Mouse (Mus musculus) left cerebral cortex, adult 18-20 months (tissue): Measurements from ENCODE around the gene Rpl4. TPM values are rescaled to one million over a fixed set of nuclear protein-coding genes. Genes with fewer than 3 reads are reported as not detected.
A peak's percentile ranks its signal among the peaks of the same experiment; 100 is the strongest.
"Not testable (repeated sequence)": the region's sequence is repeated elsewhere in the genome, so short reads cannot be mapped to it uniquely, and the experiment has no call there.

Source experiments
- DNase-seq, 2 experiments: peaks; one replicate each; pipeline ENCODE4 v3.0.0; 2021 to 2022; ENCODE audit warnings: low spot score in 2 of 2, mixed read lengths in 1 of 2
- long read RNA-seq, 2 experiments: library from polyadenylated mRNA; stranded (forward); transcript quantifications; one replicate each; pipeline ENCODE4 v2.0.0; 2021
- total RNA-seq, 2 experiments: library from RNA; stranded (reverse); gene quantifications; 2 replicates each; pipeline ENCODE4 v1.2.3; 2021

Rpl4 gene
- total RNA-seq, result 100 to 1,000 TPM; 589 to 593 TPM
- long read RNA-seq, experiment 1, transcript Rpl4-202 (4 exons, 596 nt), result minor isoform, 5 of 568 reads
- long read RNA-seq, experiment 1, transcript Rpl4-201 (10 exons, 1,538 nt), result major isoform, 514 of 568 reads
- long read RNA-seq, experiment 1, partial matches to known transcripts, result 38 of 568 reads
- long read RNA-seq, experiment 1, other reads (novel, unspliced or antisense), result 11 of 568 reads
- long read RNA-seq, experiment 2, transcript Rpl4-201 (10 exons, 1,538 nt), result major isoform, 430 of 476 reads
- long read RNA-seq, experiment 2, transcript Rpl4-202 (4 exons, 596 nt), result minor isoform, 8 of 476 reads
- long read RNA-seq, experiment 2, partial matches to known transcripts, result 29 of 476 reads
- long read RNA-seq, experiment 2, other reads (novel, unspliced or antisense), result 9 of 476 reads

DNA sequence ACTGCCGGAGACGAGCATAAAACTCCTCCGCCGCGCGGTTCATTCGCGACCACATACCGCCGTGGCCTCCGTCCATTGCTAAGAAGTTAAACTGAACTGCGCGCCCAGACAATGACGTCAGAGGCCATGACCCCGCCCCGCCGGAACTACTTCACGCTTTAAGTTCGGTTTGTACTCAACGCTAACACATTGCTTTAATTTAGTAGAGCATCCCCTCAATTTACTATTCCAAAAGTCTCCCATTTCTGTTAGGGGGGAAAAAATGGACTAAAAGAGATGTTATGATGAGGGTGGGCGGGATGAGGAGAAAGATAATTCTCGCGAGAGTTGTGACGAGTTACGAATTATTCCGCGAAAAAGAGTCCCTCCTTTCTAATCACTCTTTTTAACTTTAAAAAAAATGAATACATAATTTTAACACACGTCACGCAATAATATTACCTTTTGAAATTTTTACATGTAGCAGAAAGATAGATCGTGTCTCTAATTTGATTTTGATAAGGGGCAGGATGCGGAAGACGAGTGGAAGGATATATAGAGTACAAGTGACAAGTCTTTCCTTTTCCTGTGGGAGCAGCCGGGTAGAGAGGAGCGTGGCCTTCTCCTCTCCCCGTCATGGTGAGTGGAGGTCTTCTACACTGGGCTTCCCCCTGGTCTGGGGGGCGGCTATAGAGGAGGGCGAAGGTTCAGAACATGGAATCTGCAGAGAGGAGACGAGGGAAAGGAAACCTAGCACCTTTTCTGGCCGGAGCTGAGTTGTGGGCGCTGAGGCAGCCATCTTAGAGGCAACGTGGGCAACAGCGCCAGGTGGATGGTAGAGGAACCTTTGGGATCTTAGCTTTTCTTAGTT, at the start of gene Rpl4, which contains the start of gene Zwilch:
Gene Rpl4, plus strand, starts transcription at position 560 of the 850 bp plus-strand sequence.
Gene Zwilch, minus strand, starts transcription at position 289 of the 850 bp plus-strand sequence.
- DNase-seq, result peak; percentile 77 to 78

DNA sequence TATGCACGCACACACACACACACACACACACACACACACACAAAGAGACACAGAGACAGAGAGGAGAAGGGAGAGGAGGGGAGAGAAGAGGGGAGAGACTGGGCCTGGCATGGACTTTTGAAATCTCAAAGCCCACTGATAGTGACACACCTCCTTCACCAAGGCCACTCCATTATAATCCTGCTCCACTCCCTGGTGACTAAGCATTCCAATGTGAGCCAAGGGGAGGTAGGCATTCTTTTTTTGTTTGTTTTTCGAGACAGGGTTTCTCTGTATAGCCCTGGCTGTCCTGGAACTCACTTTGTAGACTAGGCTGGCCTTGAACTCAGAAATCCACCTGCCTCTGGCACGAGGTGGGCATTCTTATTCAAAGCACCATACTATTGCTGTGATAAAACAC, 48.3 kb upstream of the Rpl4 start:
- DNase-seq, result not testable (repeated sequence)

- DNase-seq, result no peak
Observed at GRCm38 (mm10) chr9:64125307-64125706, 47.9 kb upstream of the Rpl4 start.

DNA sequence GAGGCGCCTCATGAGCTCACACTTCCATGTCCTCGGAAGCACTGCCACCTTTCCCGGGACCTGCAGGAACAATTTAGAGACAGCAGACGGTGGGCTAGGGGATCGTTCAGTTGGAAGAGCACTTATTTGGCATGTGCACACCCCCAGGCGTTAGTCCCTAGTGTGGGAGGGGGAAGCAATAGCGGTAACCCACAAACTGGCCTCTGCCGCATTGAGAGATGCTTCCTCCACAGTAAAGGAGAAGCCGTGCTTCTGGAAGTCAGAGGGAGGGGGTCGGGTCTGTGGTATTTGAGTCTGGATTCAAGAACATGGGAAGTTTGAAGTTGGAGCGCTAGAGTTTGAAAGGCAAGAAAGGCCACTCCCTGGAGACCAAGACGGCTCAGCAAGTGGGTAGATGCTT, 47.1 kb upstream of the Rpl4 start:
- DNase-seq, result no peak

GRCm38 (mm10) chr9:64131623-64132022, 41.6 kb upstream of the Rpl4 start:
- DNase-seq, result no peak

DNA sequence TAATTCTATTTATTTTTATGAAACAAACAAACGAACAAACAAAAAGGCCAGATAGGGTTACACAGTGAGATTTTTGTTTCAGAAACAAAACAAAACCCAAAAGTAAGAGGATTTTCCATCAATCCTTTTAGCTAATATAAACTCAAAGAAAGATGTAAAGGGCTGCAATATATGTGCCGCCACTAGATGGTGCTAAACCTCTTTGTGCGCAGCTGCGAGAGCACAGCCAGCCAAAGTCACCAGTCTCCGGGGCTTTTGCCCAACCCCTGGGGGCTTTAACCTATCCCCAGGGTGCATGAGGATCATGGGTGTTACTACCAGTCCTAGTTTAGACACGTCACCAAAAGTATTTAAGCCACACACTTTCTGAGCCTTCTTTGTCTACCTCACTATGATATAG, 34.3 kb upstream of the Rpl4 start:
- peak; percentile 31 to 61 for DNase-seq

DNA sequence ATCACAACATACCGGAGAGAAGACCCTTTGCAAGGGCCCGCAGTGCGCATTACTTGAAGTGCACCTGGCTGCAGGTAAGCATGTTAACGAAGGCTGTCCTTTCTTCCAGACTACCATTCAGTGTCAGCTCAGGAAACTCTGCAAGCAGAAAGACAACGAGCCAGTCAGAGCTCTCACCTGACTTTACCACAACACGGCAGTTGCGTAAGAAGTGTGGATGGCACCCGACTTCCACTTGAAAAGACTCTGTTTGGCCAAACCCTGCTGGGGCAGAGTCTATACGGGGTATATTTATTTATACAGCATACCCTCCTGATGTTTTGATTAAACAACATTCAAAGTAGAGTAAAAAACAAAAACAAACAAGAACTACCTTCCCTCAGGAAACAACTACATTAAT, 33.3 kb upstream of the Rpl4 start:
- DNase-seq, result no peak

DNA sequence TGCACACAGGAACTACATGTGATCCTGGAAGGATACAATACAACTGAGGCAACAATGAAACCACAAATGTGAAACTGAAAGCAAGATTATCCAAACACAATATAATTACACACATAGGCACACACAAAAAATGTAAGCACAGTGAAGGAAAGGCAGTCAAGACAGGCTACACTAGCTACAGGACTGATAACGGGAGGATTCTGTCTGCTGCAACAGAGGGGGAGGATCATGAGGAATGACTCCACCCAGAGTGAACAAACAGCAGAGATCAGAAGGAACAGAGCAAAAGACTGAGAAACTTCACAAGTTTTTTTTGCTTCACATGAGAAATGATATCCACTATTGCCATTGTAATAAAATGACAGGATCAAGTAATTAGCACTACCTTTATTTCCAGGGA, 16.5 kb upstream of the Rpl4 start:
- no peak for DNase-seq

DNA sequence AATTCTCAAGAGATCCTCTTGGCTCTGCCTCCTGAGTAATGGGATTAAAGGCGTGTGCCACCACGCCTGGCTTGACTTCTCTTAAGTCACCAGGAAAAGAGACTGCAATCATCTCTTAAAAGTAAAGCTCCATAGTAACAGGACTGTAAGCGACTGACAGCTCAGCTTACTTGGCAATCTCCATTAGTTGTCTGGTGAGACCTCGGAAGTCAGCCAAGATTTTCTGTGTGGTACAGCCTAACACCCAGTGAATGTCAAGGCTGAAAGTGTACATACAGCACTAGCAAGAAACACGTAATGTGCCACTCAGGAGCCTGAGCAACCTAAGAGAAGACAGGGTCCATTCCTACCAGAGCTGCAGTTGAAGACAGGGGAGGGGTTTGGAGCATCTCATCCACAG, 12.7 kb upstream of the Rpl4 start:
- DNase-seq, result no peak

GRCm38 (mm10) chr9:64169967-64170366, 3.2 kb upstream of the Rpl4 start:
- not testable (repeated sequence) for DNase-seq

DNA sequence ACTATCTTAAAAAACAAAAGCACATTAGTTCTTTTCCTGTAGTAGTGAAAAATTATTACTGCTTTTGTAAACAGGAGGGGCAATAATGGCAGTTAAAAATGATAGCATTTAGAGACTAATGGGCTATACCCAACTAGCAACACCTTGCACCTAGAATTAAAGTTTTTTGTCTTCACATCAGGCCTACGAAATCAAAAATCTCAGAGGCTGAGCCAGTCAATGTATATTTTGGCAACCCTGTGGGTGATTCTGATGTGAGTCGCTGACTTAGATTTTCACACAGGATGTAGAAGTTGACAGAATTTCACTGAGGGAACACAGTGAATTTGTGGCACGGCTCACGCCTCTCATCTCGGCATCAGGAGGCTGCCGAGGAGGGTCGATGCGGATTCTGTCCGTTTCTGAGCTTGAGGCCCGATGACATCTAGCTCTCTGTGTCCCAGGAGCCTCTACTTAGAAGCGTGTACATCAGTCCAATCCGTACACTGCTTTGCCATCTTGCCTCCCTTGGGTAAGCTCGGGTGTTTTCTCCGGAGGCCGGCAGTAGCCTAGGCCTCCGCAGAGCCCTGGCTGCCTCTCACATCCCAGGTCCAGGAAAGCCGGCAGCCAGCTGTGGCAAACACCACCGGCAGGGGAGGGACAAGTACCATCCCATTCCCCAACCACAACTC, 895 bp upstream of the Rpl4 start:
- no peak for DNase-seq

DNA sequence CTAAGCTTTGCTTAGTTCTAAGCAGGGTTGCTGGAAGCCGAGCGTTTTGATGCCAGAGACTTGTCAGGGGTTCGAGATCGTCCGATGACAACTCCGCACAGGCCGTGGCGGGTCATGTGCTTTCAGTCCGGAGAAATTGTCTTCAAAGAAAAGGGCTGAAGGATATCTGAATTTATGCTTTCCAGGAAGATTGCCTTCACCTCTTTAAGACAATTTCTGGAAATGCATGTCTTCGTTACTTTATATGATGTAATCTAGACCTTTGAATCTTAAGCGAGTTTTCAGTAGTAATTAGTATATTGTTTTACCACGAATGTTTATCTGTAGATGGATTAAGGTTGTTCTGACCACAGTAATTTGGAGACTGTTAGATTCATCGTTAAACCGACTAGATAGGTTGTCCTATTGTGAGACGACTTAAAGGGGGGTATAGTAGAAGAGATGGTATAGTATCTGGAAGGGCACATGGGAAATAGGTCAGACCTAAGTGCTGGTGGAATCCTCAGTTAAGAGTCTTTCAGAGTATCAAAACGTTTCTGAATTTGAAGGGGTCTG, 568 bp downstream of the Rpl4 start:
- no peak for DNase-seq

- DNase-seq, result no peak
Observed at GRCm38 (mm10) chr9:64174341-64174740, 1.2 kb downstream of the Rpl4 start.

- no peak for DNase-seq
Observed at GRCm38 (mm10) chr9:64174766-64175165, 1.6 kb downstream of the Rpl4 start.

DNA sequence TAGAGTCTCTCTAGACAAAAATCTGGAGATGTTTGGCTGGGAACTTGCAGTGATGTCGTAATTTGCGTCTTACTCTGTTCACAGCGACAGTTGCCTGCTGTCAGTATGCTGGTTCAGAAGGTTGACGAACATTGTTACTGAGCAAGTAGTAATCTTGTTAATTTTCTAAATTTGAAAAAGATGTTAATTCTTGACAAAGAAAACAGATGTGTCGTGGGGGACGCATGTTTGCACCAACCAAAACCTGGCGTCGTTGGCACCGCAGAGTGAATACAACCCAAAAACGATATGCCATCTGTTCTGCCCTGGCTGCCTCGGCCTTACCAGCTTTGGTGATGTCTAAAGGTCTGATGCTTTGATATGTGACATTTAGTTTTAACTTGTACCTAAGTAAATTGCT, 2.2 kb downstream of the Rpl4 start:
- no peak for DNase-seq

DNA sequence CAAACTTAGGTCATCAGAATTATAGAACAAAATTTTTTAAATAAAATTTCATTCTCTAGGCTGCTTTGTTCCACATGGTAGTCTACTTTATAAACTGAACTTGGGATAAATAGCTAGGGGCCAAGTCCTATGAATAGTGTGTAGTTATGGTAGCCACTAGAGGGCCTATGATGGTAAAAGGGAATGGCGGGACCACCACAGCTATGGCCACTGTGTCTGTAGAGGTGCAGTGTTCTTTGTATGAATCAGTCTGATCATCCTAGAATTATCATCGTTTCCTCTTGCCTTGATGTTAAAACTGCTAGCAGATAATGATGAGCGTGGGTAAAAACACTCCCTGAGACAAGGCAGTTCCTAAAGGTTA, 5.4 kb downstream of the Rpl4 start:
- DNase-seq, result no peak

DNA sequence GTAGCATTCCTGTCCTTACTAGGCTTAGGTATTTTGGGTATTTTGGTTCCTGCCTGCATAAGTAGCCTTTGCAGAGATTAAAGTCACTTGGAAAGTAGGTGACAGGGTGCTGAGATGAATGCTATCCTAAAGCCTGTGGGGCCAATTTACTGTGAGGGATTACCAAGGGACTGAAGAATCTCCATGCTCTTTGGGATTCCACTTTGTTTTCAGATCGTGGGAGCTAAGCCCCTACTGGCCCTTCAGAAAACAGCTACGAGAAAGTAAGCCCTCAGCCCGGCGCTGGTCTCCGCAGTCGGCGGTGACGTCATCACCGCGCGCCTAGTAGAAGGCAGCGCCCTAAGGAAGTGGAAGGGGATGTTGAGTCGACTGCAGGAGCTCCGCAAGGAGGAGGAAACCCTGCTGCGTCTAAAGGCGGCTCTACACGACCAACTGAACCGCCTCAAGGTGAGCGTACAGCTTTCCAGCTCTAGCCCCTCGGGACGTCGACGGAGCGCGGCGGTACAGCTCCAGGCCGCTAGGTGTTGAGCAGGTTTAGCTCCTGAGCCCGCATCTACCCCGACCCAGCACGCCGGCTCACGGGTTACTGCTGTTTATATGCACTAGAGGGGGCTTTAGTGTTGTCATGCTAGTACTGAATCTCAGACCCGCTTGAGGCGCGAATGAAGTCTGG, 5.9 kb downstream of the Rpl4 start, which contains the start of gene Snapc5:
Gene Snapc5, plus strand, starts transcription at position 301 of the 673 bp plus-strand sequence.
- peak; percentile 87 to 90 for DNase-seq

GRCm38 (mm10) chr9:64183295-64183694, 10.1 kb downstream of the Rpl4 start:
- not testable (repeated sequence) for DNase-seq

GRCm38 (mm10) chr9:64184166-64184840, 11.1 kb downstream of the Rpl4 start:
- DNase-seq, result no peak

DNA sequence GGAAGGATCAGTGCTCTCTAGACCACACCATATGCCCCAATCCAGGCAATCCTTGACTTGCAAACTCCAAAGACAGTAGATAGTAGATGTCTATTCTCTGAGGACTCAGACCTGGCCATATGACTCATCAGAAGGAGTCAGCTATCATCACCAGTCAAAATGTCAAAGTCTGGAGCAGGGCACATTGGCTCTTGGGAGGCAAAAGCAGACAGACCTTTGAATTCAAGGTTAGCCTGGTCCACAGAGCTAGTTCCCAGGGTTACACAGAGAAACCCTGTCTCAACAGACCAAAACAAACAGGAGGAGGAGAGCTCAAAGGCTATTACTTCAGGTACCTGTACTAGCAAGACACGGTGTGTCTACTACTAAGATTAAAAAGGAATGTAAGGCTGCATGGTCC, 20.7 kb downstream of the Rpl4 start:
- DNase-seq, result no peak
